Mouse (Mus musculus) kidney, adult 2 months (tissue): Measurements from ENCODE around the gene Plekho2. TPM values are rescaled to one million over a fixed set of nuclear protein-coding genes. Genes with fewer than 3 reads are reported as not detected.
A peak's percentile ranks its signal among the peaks of the same experiment; 100 is the strongest.

ENCODE experiments used
- DNase-seq: peaks from one replicate; pipeline ENCODE4 v3.0.0; 2021
- H3K27ac ChIP-seq: fragments of 200-500 bp; 2 replicates; pipeline ENCODE4 v1.5.1; 2012; ENCODE audit warnings: low read depth, low read length, control low read depth, inconsistent platforms; ENCODE audit not compliant: insufficient read depth
- H3K27me3 ChIP-seq: fragments of 200-500 bp; replicated peaks from 2 replicates; pipeline ENCODE4 v1.6.1; 2012; ENCODE audit warnings: mild to moderate bottlenecking, moderate library complexity, low read length, inconsistent platforms; ENCODE audit not compliant: control insufficient read depth, insufficient read depth
- H3K36me3 ChIP-seq: fragments of 200-500 bp; 2 replicates; pipeline ENCODE4 v1.6.1; 2012; ENCODE audit warnings: mild to moderate bottlenecking, moderate library complexity, low read length, inconsistent platforms; ENCODE audit not compliant: control insufficient read depth, insufficient read depth
- H3K4me1 ChIP-seq: fragments of 200-500 bp; 2 replicates; pipeline ENCODE4 v1.6.1; 2011; ENCODE audit warnings: low read length; ENCODE audit not compliant: control insufficient read depth, insufficient read depth
- H3K4me3 ChIP-seq: fragments of 200-500 bp; 2 replicates; pipeline ENCODE4 v1.5.1; 2011; ENCODE audit warnings: mild to moderate bottlenecking, low read depth, low read length, control low read depth; ENCODE audit not compliant: insufficient read depth
- CTCF ChIP-seq: fragments of 200-500 bp; conservative IDR thresholded peaks from 2 replicates; pipeline ENCODE4 v1.5.1; 2011; ENCODE audit warnings: low read depth, mild to moderate bottlenecking, control low read depth, low read length, moderate library complexity, mixed read lengths; ENCODE audit not compliant: insufficient read depth, insufficient read length
- POLR2A ChIP-seq: fragments of 200-500 bp; IDR thresholded peaks from one replicate; pipeline ENCODE4 v1.6.1; 2011; ENCODE audit warnings: low read depth, low read length, control low read depth
- WGBS: fragments of 180-500 bp; shearing (Covaris S2); methylation state at CpG from one replicate; pipeline ENCODE4 v1.1.7; 2018; 5-methylcytosine and 5-hydroxymethylcytosine counted together
- polyA plus RNA-seq: library from polyadenylated mRNA; depleted of rRNA; stranded (reverse); fragments of >200 nt; gene quantifications from 2 replicates; pipeline ENCODE4 v1.2.3, GENCODE M21; 2012

The Plekho2 gene
- polyA plus RNA-seq, 1 experiment: 10.4 TPM

DNA sequence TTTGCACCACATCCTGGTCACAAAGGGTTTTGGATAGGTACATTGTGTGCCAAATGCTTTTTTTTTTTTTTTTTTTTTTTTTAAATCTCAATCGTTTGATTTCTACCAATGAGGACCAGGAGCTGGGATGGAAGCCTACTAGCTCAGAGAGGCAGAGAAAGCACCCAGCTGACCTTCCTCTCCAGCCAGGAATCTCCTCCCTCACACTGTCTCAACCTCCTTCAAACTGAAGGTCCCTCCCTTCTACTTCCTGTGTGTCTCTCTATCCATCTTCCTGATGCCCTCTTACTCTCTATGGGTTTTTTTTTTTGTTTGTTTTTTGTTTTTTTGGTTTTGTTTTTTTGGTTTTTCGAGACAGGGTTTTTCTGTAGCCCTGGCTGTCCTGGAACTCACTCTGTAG, 21.1 kb upstream of the Plekho2 start:
- H3K4me3 ChIP-seq: no peak overlapping the region
- DNase-seq: no peak
- H3K27me3 ChIP-seq: no peaks in the 10 kb centered on the region; the same call in 1 of the 2 replicates
- WGBS: 60% methylated on average over 2 of the region's 2 CpGs
- no peak overlapping the region for H3K27ac ChIP-seq
- H3K36me3 ChIP-seq: no peaks in the 10 kb centered on the region
- no peaks in the 10 kb centered on the region; the same call in 1 of the 2 replicates for H3K4me1 ChIP-seq
- TF ChIP-seq CTCF (no peak), POLR2A (no peak)

DNA sequence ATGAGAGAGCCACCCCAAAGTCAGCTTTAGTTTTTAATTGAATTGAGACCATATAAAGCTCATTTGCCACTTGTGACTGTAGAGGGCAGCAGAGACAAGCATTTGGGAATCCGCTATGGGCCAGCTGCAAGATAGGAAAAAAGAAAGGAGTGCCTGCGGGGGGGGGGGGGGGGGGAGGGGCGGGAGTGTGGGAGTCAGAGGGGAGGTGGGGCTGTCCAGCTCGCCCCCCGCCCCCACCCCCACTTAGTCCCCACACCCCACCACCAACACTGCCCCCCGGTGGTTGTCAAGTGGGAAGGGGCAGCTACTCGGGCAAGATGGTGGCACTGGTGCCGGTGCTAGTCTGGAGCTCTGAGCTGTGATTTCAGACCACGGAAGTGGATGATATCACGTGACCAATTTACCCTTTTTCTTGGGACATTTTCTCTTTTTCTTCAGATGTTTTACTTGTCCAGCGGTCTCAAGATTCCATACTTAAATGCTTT, 19.0 kb upstream of the Plekho2 start:
- H3K4me1 ChIP-seq: no peaks in the 10 kb centered on the region
- H3K27ac ChIP-seq: no peak overlapping the region
- WGBS: 46% methylated on average over 7 of the region's 11 CpGs
- H3K27me3 ChIP-seq: no peaks in the 10 kb centered on the region; the same call in 1 of the 2 replicates
- TF ChIP-seq POLR2A (no peak), CTCF (peak; percentile 57)
- peak; percentile 73 for DNase-seq
- no peaks in the 10 kb centered on the region for H3K36me3 ChIP-seq
- 0 out of 2 replicates have a peak overlapping the region, but pooled peaks have one; percentile 31 for H3K4me3 ChIP-seq

DNA sequence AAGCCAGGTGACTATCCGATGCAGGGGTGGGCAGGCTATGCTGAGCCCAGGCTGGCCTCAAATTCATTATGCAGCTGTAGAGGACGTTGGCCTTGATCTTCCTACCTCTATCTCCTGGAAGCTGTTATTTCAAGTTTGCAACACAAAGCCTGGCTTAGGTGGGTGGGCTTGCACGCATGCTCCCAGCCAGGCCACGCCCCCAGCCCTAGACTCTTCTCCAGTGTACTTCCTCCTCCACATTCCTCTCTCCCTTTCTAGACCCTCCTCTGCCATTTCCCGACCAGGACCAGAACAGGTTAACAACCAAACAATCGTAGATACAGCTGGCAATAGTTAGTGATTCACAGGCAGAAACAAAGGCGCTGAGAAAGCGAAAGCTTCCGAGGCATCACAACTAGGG, 13.8 kb upstream of the Plekho2 start:
- Histone ChIP-seq H3K27ac (no peak overlapping the region), H3K27me3 (no peaks in the 10 kb centered on the region; the same call in 1 of the 2 replicates), H3K36me3 (no peaks in the 10 kb centered on the region), H3K4me1 (no peaks in the 10 kb centered on the region), H3K4me3 (no peak overlapping the region)
- DNase-seq: no peak
- TF ChIP-seq CTCF (no peak), POLR2A (no peak)
- 80% methylated on average over 9 of the region's 9 CpGs for WGBS

DNA sequence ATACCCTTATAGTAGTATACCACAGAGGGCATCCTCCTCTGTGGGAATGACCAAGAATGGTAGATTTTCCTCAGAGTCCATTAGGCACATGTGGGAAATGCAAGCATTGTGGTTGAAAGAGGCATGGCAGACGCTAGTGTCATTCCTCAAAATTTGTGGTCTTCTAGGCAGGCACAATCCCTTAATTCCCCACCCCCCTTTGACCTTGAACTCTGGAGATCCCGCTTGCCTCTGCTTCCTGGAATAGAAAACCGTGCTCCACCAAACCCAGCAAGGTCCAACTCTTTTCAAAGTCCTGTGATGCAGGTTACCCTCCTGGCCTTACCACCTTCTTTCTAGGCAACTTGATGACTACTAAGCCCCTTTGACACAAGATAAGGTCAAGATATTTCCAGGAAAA, 12.9 kb upstream of the Plekho2 start:
- WGBS: 88% methylated on average over 3 of the region's 3 CpGs
- H3K27ac ChIP-seq: no peak overlapping the region
- no peak for TF ChIP-seq POLR2A
- TF ChIP-seq CTCF: no peak
- DNase-seq: no peak
- peaks cover 3% of the 10 kb centered on the region; the same call in 1 of the 2 replicates for H3K4me1 ChIP-seq
- H3K36me3 ChIP-seq: no peaks in the 10 kb centered on the region
- no peak overlapping the region for H3K4me3 ChIP-seq
- no peaks in the 10 kb centered on the region for H3K27me3 ChIP-seq

DNA sequence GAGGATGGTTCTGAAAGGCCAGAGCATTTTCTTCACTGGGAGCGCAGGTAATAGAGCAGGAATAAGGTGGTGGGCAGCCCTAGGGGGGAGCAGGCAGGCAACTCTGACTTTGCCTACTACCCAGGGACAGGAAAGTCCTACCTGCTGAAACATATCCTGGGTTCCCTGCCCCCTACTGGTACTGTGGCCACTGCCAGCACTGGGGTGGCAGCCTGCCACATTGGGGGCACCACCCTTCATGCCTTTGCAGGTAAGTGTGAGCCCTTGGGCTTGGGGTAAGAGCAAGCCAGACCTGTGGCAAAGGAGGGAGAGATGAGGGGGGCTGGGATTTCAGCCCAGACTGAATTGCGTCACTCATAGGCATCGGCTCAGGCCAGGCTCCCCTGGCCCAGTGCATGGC, 9.3 kb upstream of the Plekho2 start:
- Histone ChIP-seq H3K27me3 (no peaks in the 10 kb centered on the region), H3K27ac (no peak overlapping the region), H3K4me1 (peaks cover 10% of the 10 kb centered on the region; the same call in 1 of the 2 replicates), H3K36me3 (no peaks in the 10 kb centered on the region), H3K4me3 (no peak overlapping the region)
- WGBS: 84% methylated on average over 3 of the region's 3 CpGs
- TF ChIP-seq CTCF (no peak), POLR2A (no peak)
- no peak for DNase-seq

DNA sequence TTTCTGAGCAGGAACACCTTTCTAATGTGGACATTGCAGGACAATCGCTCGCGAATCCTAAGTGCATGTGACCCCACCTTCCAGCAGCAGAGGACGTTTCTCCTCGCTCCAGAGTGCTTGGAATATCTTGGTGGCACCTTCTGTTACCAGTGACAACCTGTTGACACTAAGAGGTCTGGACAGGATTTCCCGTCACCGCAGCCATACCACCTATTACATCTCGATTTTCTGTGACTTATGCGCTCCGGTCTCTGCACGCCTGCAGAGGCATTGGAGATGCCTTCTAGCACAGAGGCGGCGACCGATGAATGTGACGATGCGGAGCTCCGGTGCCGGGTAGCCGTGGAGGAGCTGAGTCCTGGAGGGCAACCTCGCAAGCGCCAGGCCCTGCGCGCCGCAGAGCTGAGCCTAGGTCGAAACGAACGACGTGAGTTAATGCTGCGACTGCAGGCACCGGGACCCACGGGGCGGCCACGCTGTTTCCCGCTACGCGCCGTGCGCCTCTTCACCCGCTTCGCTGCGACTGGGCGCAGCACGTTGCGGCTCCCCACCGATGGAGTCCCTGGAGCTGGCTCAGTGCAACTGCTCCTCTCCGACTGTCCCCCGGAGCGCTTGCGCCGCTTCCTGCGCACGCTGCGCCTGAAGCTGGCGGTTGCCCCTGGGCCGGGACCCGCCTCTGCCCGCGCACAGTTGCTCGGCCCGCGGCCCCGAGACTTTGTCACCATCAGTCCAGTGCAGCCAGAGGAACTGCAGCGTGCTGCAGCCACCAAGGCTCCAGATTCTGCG, 7.9 kb upstream of the Plekho2 start:
- Histone ChIP-seq H3K27ac (no peak overlapping the region), H3K36me3 (no peaks in the 10 kb centered on the region), H3K4me1 (peaks cover 10% of the 10 kb centered on the region; the same call in 1 of the 2 replicates), H3K4me3 (peak overlapping the region; percentile 44; the same call in 1 of the 2 replicates), H3K27me3 (no peaks in the 10 kb centered on the region)
- WGBS: under 1% methylated on average over 64 of the region's 64 CpGs
- no peak for DNase-seq
- TF ChIP-seq POLR2A: no peak
- TF ChIP-seq CTCF: no peak

DNA sequence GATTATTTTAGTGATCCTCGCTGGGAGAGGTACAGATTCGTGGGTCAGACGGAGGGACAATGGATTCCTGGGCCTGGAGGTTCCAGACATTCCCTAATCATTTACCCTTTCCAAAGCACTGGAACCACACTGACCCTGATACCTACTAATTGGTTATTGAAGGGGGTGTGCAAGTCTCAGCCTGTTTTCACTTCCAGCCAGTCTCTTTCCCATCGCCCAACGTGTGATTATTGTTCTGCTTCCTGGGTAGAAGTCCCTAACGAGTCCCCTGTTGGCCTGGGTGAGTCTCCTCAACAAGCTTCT, 7.4 kb upstream of the Plekho2 start:
- WGBS: 2% methylated on average over 6 of the region's 6 CpGs
- Histone ChIP-seq H3K4me1 (peaks cover 10% of the 10 kb centered on the region; the same call in 1 of the 2 replicates), H3K27me3 (no peaks in the 10 kb centered on the region), H3K27ac (no peak overlapping the region), H3K4me3 (peak overlapping the region; percentile 44; the same call in 1 of the 2 replicates), H3K36me3 (no peaks in the 10 kb centered on the region)
- DNase-seq: no peak
- TF ChIP-seq POLR2A (no peak), CTCF (no peak)
